Mouse (Mus musculus) CH12.LX (cell line): ENCODE results near the gene Ppbp. TPM values are rescaled to one million over a fixed set of nuclear protein-coding genes. Genes with fewer than 3 reads are reported as not detected.

Experiments
- DNase-seq: peaks from one replicate; pipeline ENCODE4 v3.0.0-alpha.2; 2013; ENCODE audit errors: extremely low read depth
- H3K27ac ChIP-seq: 2 replicates; pipeline ENCODE4 v1.5.1; 2012; ENCODE audit warnings: low read depth, mild to moderate bottlenecking, control low read depth, moderate library complexity; ENCODE audit not compliant: insufficient read depth
- H3K27me3 ChIP-seq: replicated peaks from 2 replicates; pipeline ENCODE3; 2012; ENCODE audit warnings: inconsistent platforms
- H3K36me3 ChIP-seq, 2 experiments: replicated peaks in 1 of 2; 2 replicates each; pipeline versions ENCODE3 to v1.6.1; 2012; ENCODE audit warnings: inconsistent platforms in 1 of 2, low read length in 1 of 2, mild to moderate bottlenecking in 1 of 2, mixed read lengths in 1 of 2, moderate library complexity in 1 of 2; ENCODE audit not compliant: control insufficient read depth in 1 of 2, insufficient read depth in 1 of 2
- H3K4me1 ChIP-seq, 2 experiments: 2 replicates each; pipeline ENCODE4 v1.6.1; 2012; ENCODE audit warnings: inconsistent platforms in 1 of 2, moderate library complexity in 1 of 2; ENCODE audit not compliant: insufficient read depth in 2 of 2, control insufficient read depth in 1 of 2
- H3K4me2 ChIP-seq: 2 replicates; pipeline ENCODE4 v1.6.1; 2012; ENCODE audit warnings: low read depth, mild to moderate bottlenecking, control low read depth; ENCODE audit not compliant: poor library complexity, insufficient read depth, severe bottlenecking
- H3K4me3 ChIP-seq, 3 experiments: fragments of 150-350 bp in 1 of 3; sonication (generic) in 1 of 3; replicated peaks in 1 of 3; 2 replicates each; pipeline versions ENCODE3 to v1.5.1; 2011 to 2012; ENCODE audit warnings: low read depth in 2 of 3, low read length in 2 of 3, mild to moderate bottlenecking in 2 of 3, moderate library complexity in 2 of 3, control low read depth in 1 of 3, improper control_type of control experiment in 1 of 3, inconsistent platforms in 1 of 3, mixed read lengths in 1 of 3; ENCODE audit not compliant: poor library complexity in 1 of 3
- H3K79me2 ChIP-seq: replicated peaks from 2 replicates; pipeline ENCODE4 v1.6.1; 2012; ENCODE audit warnings: mild to moderate bottlenecking, moderate library complexity; ENCODE audit not compliant: control insufficient read depth, poor library complexity, insufficient read depth, severe bottlenecking; ENCODE audit errors: extremely low read depth
- H3K9ac ChIP-seq: 2 replicates; pipeline ENCODE4 v1.6.1; 2012; ENCODE audit warnings: low read depth, mild to moderate bottlenecking, control low read depth, moderate library complexity; ENCODE audit not compliant: insufficient read depth
- H3K9me3 ChIP-seq: replicated peaks from 2 replicates; pipeline ENCODE3; 2012; ENCODE audit warnings: low read length, inconsistent platforms, mixed read lengths
- CHD1 ChIP-seq: IDR thresholded peaks from 2 replicates; pipeline ENCODE4 v1.6.1; 2012; ENCODE audit warnings: low read depth, low read length, improper control_type of control experiment, inconsistent platforms
- CHD2 ChIP-seq: IDR thresholded peaks from 2 replicates; pipeline ENCODE4 v1.6.1; 2011; ENCODE audit warnings: low read length, improper control_type of control experiment
- E2F4 ChIP-seq: IDR thresholded peaks from 2 replicates; pipeline ENCODE4 v1.6.1; 2011; ENCODE audit warnings: low read depth, low read length, improper control_type of control experiment; ENCODE audit not compliant: insufficient replicate concordance
- ELF1 ChIP-seq: IDR thresholded peaks from 2 replicates; pipeline ENCODE4 v1.6.1; 2014; ENCODE audit warnings: low read depth, mild to moderate bottlenecking, inconsistent platforms, low read length, improper control_type of control experiment
- ETS1 ChIP-seq: conservative IDR thresholded peaks from 2 replicates; pipeline ENCODE4 v1.6.1; 2012; ENCODE audit warnings: low read depth, mild to moderate bottlenecking, inconsistent platforms, low read length, improper control_type of control experiment, moderate library complexity
- GABPA ChIP-seq: IDR thresholded peaks from 2 replicates; pipeline ENCODE4 v1.6.1; 2012; ENCODE audit warnings: low read depth, low read length, improper control_type of control experiment, inconsistent platforms; ENCODE audit not compliant: insufficient replicate concordance
- IRF4 ChIP-seq: IDR thresholded peaks from 2 replicates; pipeline ENCODE4 v1.6.1; 2014; ENCODE audit warnings: low read depth, mild to moderate bottlenecking, inconsistent platforms, low read length, improper control_type of control experiment
- JUND ChIP-seq: conservative IDR thresholded peaks from 2 replicates; pipeline ENCODE4 v1.6.1; 2011; ENCODE audit warnings: low read depth, low read length, improper control_type of control experiment
- KAT2A ChIP-seq: IDR thresholded peaks from 2 replicates; pipeline ENCODE4 v1.6.1; 2012; ENCODE audit warnings: low read length, improper control_type of control experiment, inconsistent platforms; ENCODE audit not compliant: insufficient replicate concordance
- MAFK ChIP-seq: IDR thresholded peaks from 2 replicates; pipeline ENCODE4 v1.6.1; 2011; ENCODE audit warnings: low read length, improper control_type of control experiment; ENCODE audit not compliant: insufficient replicate concordance
- MAZ ChIP-seq: IDR thresholded peaks from 2 replicates; pipeline ENCODE4 v1.6.1; 2012; ENCODE audit warnings: low read depth, mild to moderate bottlenecking, inconsistent platforms, low read length, improper control_type of control experiment, moderate library complexity
- MEF2A ChIP-seq: IDR thresholded peaks from 2 replicates; pipeline ENCODE4 v1.6.1; 2014; ENCODE audit warnings: low read depth, mild to moderate bottlenecking, inconsistent platforms, low read length, improper control_type of control experiment, borderline replicate concordance
- MXI1 ChIP-seq: IDR thresholded peaks from 2 replicates; pipeline ENCODE4 v1.6.1; 2011; ENCODE audit warnings: mild to moderate bottlenecking, low read depth, low read length, improper control_type of control experiment
- MYC ChIP-seq: IDR thresholded peaks from 2 replicates; pipeline ENCODE4 v1.6.1; 2011; ENCODE audit warnings: low read depth, mild to moderate bottlenecking, improper control_type of control experiment, low read length
- NRF1 ChIP-seq: IDR thresholded peaks from 2 replicates; pipeline ENCODE4 v1.6.1; 2014; ENCODE audit warnings: low read depth, mild to moderate bottlenecking, inconsistent platforms, low read length, improper control_type of control experiment, moderate library complexity
- PAX5 ChIP-seq: IDR thresholded peaks from 2 replicates; pipeline ENCODE4 v1.6.1; 2012; ENCODE audit warnings: low read length, inconsistent platforms, mixed read lengths
- POLR2A ChIP-seq: IDR thresholded peaks from 2 replicates; pipeline ENCODE4 v1.6.1; 2011; ENCODE audit warnings: low read depth, mild to moderate bottlenecking, improper control_type of control experiment, low read length
- RAD21 ChIP-seq: IDR thresholded peaks from 2 replicates; pipeline ENCODE4 v1.6.1; 2011; ENCODE audit warnings: low read depth, mild to moderate bottlenecking, low read length, improper control_type of control experiment, moderate library complexity
- RCOR1 ChIP-seq: conservative IDR thresholded peaks from 2 replicates; pipeline ENCODE4 v1.6.1; 2012; ENCODE audit warnings: low read depth, mild to moderate bottlenecking, inconsistent platforms, low read length, improper control_type of control experiment
- SIN3A ChIP-seq: IDR thresholded peaks from 2 replicates; pipeline ENCODE4 v1.6.1; 2012; ENCODE audit warnings: low read length, improper control_type of control experiment, inconsistent platforms
- SMC3 ChIP-seq: IDR thresholded peaks from 2 replicates; pipeline ENCODE4 v1.6.1; 2011; ENCODE audit warnings: low read depth, low read length, improper control_type of control experiment
- TBP ChIP-seq: conservative IDR thresholded peaks from 2 replicates; pipeline ENCODE4 v1.6.1; 2011; ENCODE audit warnings: low read depth, low read length, improper control_type of control experiment
- TCF12 ChIP-seq: IDR thresholded peaks from 2 replicates; pipeline ENCODE4 v1.6.1; 2014; ENCODE audit warnings: low read depth, mild to moderate bottlenecking, inconsistent platforms, low read length, improper control_type of control experiment
- UBTF ChIP-seq: IDR thresholded peaks from 2 replicates; pipeline ENCODE4 v1.6.1; 2012; ENCODE audit warnings: low read depth, mild to moderate bottlenecking, inconsistent platforms, low read length, improper control_type of control experiment, moderate library complexity
- USF1 ChIP-seq: IDR thresholded peaks from 2 replicates; pipeline ENCODE4 v1.6.1; 2014; ENCODE audit warnings: low read depth, mild to moderate bottlenecking, inconsistent platforms, low read length, improper control_type of control experiment
- ZC3H11A ChIP-seq: IDR thresholded peaks from 2 replicates; pipeline ENCODE4 v1.6.1; 2012; ENCODE audit warnings: low read depth, mild to moderate bottlenecking, inconsistent platforms, low read length, improper control_type of control experiment
- ZKSCAN1 ChIP-seq: IDR thresholded peaks from 2 replicates; pipeline ENCODE4 v1.6.1; 2012; ENCODE audit warnings: low read depth, inconsistent platforms, low read length, improper control_type of control experiment, borderline replicate concordance
- ZMIZ1 ChIP-seq: IDR thresholded peaks from 2 replicates; pipeline ENCODE4 v1.6.1; 2012; ENCODE audit warnings: low read depth, mild to moderate bottlenecking, inconsistent platforms, low read length, improper control_type of control experiment
- ZNF384 ChIP-seq: IDR thresholded peaks from 2 replicates; pipeline ENCODE4 v1.6.1; 2012; ENCODE audit warnings: low read depth, low read length, improper control_type of control experiment, inconsistent platforms
- dilution Hi-C: fragments of 300-500 bp; cut with MboI; formaldehyde crosslinking; loops from 2 replicates; pipeline ENCODE4 v1.14.3; 2020; ENCODE audit warnings: low sequenced_read_pairs; ENCODE audit not compliant: extremely low pct_unique_long_range_greater_than_20kb, extremely low pct_ligation_motif_present
- in situ Hi-C: fragments of 300-500 bp; cut with MboI; formaldehyde crosslinking; loops from 3 replicates; pipeline ENCODE4 v1.14.3; 2019; ENCODE audit warnings: low sequenced_read_pairs, low pct_ligation_motif_present, low pct_unique_long_range_greater_than_20kb, mixed read lengths
- polyA plus RNA-seq: library from polyadenylated mRNA; unstranded; fragments of >175 nt; gene quantifications from 2 replicates; pipeline ENCODE4 v1.2.1, GENCODE M21; 2012; ENCODE audit warnings: low read depth; ENCODE audit not compliant: insufficient read length
- total RNA-seq, 2 experiments: library from RNA; depleted of rRNA; stranded (reverse); fragments of 300-350 nt in 1 of 2; fragments of >200 nt in 1 of 2; gene quantifications; 2 replicates each; pipeline ENCODE4 v1.2.3; 2012 to 2014

Gene Ppbp
- total and polyA plus RNA-seq, 3 experiments: not detected

DNA sequence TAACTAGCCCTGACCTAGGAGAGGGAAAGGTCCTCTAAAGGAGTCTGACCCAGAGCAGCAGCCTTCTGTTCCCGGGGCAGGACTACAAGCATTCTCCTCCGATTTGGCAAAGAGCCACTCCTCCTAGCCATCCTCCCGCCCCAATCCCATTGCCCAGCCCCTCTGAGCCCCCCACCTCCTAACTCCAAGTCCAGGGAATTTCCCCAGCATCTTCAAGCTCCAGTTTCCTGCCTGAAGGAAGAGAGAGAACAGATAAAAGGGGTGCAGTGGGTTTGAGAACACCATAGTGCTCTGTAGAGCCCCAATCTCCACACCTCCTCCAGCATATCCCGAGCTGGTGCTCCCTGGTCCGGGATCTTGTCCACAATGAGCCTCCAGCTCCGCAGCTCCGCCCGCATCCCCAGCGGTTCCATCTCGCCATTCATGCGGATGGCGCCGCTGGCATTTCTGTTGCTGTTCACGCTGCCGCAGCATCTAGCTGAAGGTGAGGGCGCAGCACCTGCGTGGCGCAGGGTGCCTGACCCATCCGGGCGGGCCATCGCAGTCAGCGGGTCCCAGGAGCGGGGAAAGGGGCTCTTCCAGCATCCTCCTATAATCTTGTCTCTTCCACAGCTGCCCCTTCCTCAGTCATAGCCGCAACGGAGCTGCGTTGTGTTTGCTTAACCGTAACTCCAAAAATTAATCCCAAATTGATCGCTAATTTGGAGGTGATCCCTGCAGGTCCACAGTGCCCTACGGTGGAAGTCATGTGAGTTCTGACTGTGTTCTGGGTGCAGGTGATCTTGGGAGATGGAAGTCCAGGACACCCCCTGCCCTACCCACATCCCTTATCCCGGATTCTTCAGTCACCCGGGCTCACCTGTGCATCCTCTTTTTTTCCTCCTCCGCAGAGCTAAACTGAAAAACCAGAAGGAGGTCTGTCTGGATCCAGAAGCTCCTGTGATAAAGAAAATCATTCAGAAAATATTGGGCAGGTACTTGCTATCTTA lies 8.9 kb upstream of the Ppbp start, which contains the start of gene Cxcl5:
TSS of gene Cxcl5 (plus strand) at position 284 of the 989 bp plus-strand sequence.
- Histone ChIP-seq H3K27me3 (no peaks in the 10 kb centered on the region), H3K79me2 (no peaks in the 10 kb centered on the region), H3K27ac (no peak within 1 kb of the TSS), H3K36me3 (no peaks in the 10 kb centered on the region), H3K4me3 (no peak within 1 kb of the TSS), H3K9me3 (no peaks in the 10 kb centered on the region), H3K4me1 (peaks cover 2 to 39% of the 10 kb centered on the region in 2 experiments; a peak in 3 of 4 replicates), H3K9ac (no peak within 1 kb of the TSS), H3K4me2 (no peak within 1 kb of the TSS)
- in situ Hi-C loops (no loop called here), dilution Hi-C loops (no loop called here)
- TF ChIP-seq SMC3: no peak
- TF ChIP-seq NRF1: no peak
- TF ChIP-seq MAFK: no peak
- TF ChIP-seq MXI1: no peak
- no peak for TF ChIP-seq ZC3H11A
- TF ChIP-seq ETS1: no peak
- TF ChIP-seq TCF12: no peak
- TF ChIP-seq RAD21: no peak
- TF ChIP-seq ZMIZ1: no peak
- no peak for TF ChIP-seq KAT2A
- no peak for TF ChIP-seq PAX5
- TF ChIP-seq MAZ: no peak
- TF ChIP-seq ELF1: no peak
- TF ChIP-seq MEF2A: no peak
- TF ChIP-seq GABPA: no peak
- TF ChIP-seq IRF4: no peak
- TF ChIP-seq TBP: no peak
- TF ChIP-seq RCOR1: no peak
- no peak for DNase-seq

DNA sequence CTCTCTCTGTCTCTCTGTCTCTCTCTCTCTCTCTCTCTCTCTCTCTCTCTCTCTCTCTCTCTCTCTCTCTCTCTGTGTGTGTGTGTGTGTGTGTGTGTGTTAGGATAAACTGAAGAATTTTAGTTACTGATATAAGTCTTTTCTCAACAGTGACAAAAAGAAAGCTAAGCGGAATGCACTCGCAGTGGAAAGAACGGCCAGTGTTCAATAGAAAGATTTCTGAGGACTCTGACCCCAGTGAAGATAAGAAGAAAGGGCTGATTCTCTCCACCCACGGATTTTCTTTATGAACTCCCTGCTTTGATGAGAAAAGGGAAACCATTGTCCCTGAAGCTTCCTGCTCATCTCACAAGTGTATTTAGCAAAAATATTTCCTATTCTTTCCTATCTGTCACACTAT lies 8.0 kb upstream of the Ppbp start:
- dilution Hi-C loops (no loop called here), in situ Hi-C loops (no loop called here)
- Histone ChIP-seq H3K4me1 (peaks cover 2 to 39% of the 10 kb centered on the region in 2 experiments; a peak in 3 of 4 replicates), H3K79me2 (no peaks in the 10 kb centered on the region), H3K27ac (no peak overlapping the region), H3K4me2 (no peak overlapping the region), H3K36me3 (no peaks in the 10 kb centered on the region), H3K27me3 (no peaks in the 10 kb centered on the region), H3K4me3 (no peak overlapping the region), H3K9me3 (no peaks in the 10 kb centered on the region), H3K9ac (no peak overlapping the region)
- TF ChIP-seq MAFK (no peak), IRF4 (no peak), ELF1 (no peak), USF1 (no peak), ZNF384 (no peak), ZKSCAN1 (no peak), CHD2 (no peak), SMC3 (no peak), TBP (no peak), UBTF (no peak), E2F4 (no peak), JUND (no peak), TCF12 (no peak), SIN3A (no peak), MXI1 (no peak), MYC (no peak), NRF1 (no peak), POLR2A (no peak), CHD1 (no peak), RCOR1 (no peak)
- no peak for DNase-seq
